Mouse (Mus musculus) liver, embryonic 14.5 days (tissue): Measurements from ENCODE around the gene Cyp4v3.

Source experiments
- CTCF ChIP-seq: IDR thresholded peaks from 2 replicates; pipeline ENCODE4 v1.5.1; 2016; ENCODE audit warnings: antibody characterized with exemption, low read depth, control low read depth
- EP300 ChIP-seq: IDR thresholded peaks from 2 replicates; pipeline ENCODE4 v1.6.1; 2016; ENCODE audit warnings: antibody characterized with exemption, low read depth

DNA sequence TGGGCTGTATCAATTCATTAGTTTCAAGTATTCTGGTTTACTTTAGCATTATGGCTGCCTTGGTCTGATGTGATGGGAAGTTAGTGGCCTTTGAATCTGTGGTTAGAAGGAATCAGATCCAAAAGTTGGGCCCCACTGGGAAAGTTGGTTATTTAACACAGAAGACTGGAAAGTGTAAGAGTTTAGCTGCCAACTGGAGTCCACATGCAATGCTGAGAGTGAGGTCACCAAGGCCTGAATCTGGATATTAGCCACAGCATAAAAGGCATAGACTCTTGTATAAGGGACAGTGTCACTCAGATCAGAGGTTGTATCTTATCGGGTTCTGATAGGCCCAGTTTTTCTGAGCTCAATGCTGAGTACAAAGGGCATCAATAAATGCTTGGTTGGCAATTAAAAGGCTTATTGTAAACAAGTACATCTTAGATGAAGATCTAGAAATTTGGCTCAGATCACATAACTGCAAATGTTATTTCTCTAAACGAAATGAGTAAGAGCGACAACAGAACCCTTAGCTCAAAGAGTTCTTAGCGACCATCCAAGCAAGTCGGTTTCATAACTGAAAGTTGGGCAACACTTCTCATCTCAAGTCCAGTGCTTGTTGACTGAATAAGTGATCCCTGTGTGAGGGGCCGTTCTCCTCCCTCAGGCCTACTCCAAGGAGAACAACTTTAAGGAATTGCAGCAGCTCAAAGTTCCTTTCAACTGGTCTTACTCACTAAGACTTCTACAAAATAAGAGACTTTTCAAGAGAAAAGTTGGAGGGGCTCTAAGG is 3.6 kb downstream of the Cyp4v3 start:
- no peak for TF ChIP-seq CTCF
- no peak for TF ChIP-seq EP300
